Mouse (Mus musculus) midbrain, embryonic 16.5 days (tissue): Measurements from ENCODE around the gene Mbnl1. TPM values are rescaled to one million over a fixed set of nuclear protein-coding genes. Genes with fewer than 3 reads are reported as not detected.

ENCODE experiments used
- ATAC-seq: fragments of 200-750 bp; cut with Nextera tagmentation; 2 replicates; pipeline ENCODE4 v1.8.0; 2017; ENCODE audit warnings: moderate TSS enrichment
- H3K27ac ChIP-seq: fragments of 300-500 bp; sonication (generic); 2 replicates; pipeline ENCODE4 v1.5.1; 2014; ENCODE audit warnings: mild to moderate bottlenecking, low read length, mixed read lengths
- H3K27me3 ChIP-seq: fragments of 300-500 bp; sonication (generic); 2 replicates; pipeline ENCODE4 v1.6.1; 2014; ENCODE audit warnings: low read depth, low read length, mixed read lengths; ENCODE audit not compliant: control insufficient read depth, insufficient read depth
- H3K36me3 ChIP-seq: fragments of 300-500 bp; sonication (generic); 2 replicates; pipeline ENCODE4 v1.6.1; 2014; ENCODE audit warnings: mild to moderate bottlenecking, low read length, moderate library complexity, mixed read lengths; ENCODE audit not compliant: control insufficient read depth, insufficient read depth
- H3K4me1 ChIP-seq: fragments of 300-500 bp; sonication (generic); 2 replicates; pipeline ENCODE4 v1.6.1; 2014; ENCODE audit warnings: mild to moderate bottlenecking, low read length, mixed read lengths; ENCODE audit not compliant: control insufficient read depth, insufficient read depth
- H3K4me2 ChIP-seq: fragments of 300-500 bp; sonication (generic); 2 replicates; pipeline ENCODE4 v1.6.1; 2014; ENCODE audit warnings: mild to moderate bottlenecking, low read length, mixed read lengths
- H3K4me3 ChIP-seq: fragments of 300-500 bp; sonication (generic); 2 replicates; pipeline ENCODE4 v1.5.1; 2014; ENCODE audit warnings: low read depth, mild to moderate bottlenecking, low read length, moderate library complexity, mixed read lengths
- H3K9ac ChIP-seq: fragments of 300-500 bp; sonication (generic); 2 replicates; pipeline ENCODE4 v1.6.1; 2014; ENCODE audit warnings: low read depth, low read length, mixed read lengths
- H3K9me3 ChIP-seq: fragments of 300-500 bp; sonication (generic); replicated peaks from 2 replicates; pipeline ENCODE4 v1.6.1; 2014; ENCODE audit warnings: mild to moderate bottlenecking, low read length, mixed read lengths; ENCODE audit not compliant: control insufficient read depth, poor library complexity, severe bottlenecking
- WGBS: fragments of 180-500 bp; shearing (Covaris S2); extraction: QIAGEN DNeasy Blood & Tissue Kit; methylation state at CpG from one replicate; pipeline ENCODE4 v1.1.7; 2014; 5-methylcytosine and 5-hydroxymethylcytosine counted together
- polyA plus RNA-seq: library from polyadenylated mRNA; unstranded; fragments of >200 nt; fragmentation: Nextera tagmentation; extraction: Ambion mirVana; gene quantifications from 2 replicates; pipeline ENCODE4 v1.2.1, GENCODE M21; 2015

The Mbnl1 gene
- polyA plus RNA-seq, 1 experiment from 2014 or later = 46.8 TPM

- Histone ChIP-seq H3K27me3 (no peaks in the 10 kb centered on the region), H3K27ac (no peak overlapping the region), H3K4me2 (no peak overlapping the region), H3K36me3 (no peaks in the 10 kb centered on the region), H3K9me3 (no peaks in the 10 kb centered on the region), H3K4me3 (no peak overlapping the region), H3K9ac (no peak overlapping the region), H3K4me1 (peaks cover 28% of the 10 kb centered on the region)
- 51% methylated on average over 1 of the region's 1 CpGs for WGBS
- ATAC-seq = no peak
These were observed 95.6 kb downstream of the Mbnl1 start for GRCm38 (mm10) chr3:60568171-60568684.

- H3K27me3 ChIP-seq = no peaks in the 10 kb centered on the region
These were observed 96.4 kb downstream of the Mbnl1 start for GRCm38 (mm10) chr3:60568801-60569568.

GRCm38 (mm10) chr3:60569781-60570180, 97.2 kb downstream of the Mbnl1 start:
- H3K4me1 ChIP-seq = peaks cover 18% of the 10 kb centered on the region
- WGBS = 29% methylated on average over 2 of the region's 2 CpGs
- no peak overlapping the region for H3K27ac ChIP-seq
- H3K9ac ChIP-seq = no peak overlapping the region
- no peak for ATAC-seq
- H3K27me3 ChIP-seq = no peaks in the 10 kb centered on the region
- no peaks in the 10 kb centered on the region for H3K36me3 ChIP-seq
- no peak overlapping the region for H3K4me3 ChIP-seq
- H3K4me2 ChIP-seq = no peak overlapping the region
- H3K9me3 ChIP-seq = no peaks in the 10 kb centered on the region

More at GRCm38 (mm10) chr3:60568801-60569568, 96.4 kb downstream of the Mbnl1 start:
- ATAC-seq = no peak
- Histone ChIP-seq H3K27ac (no peak overlapping the region), H3K4me2 (no peak overlapping the region), H3K4me1 (peaks cover 22% of the 10 kb centered on the region), H3K9me3 (no peaks in the 10 kb centered on the region), H3K9ac (no peak overlapping the region), H3K4me3 (no peak overlapping the region), H3K36me3 (no peaks in the 10 kb centered on the region)
- 57% methylated on average over 6 of the region's 6 CpGs for WGBS

- H3K4me1 ChIP-seq = peaks cover 18% of the 10 kb centered on the region
- H3K36me3 ChIP-seq = no peaks in the 10 kb centered on the region
- H3K9me3 ChIP-seq = no peaks in the 10 kb centered on the region
- H3K27ac ChIP-seq = no peak overlapping the region
- no peaks in the 10 kb centered on the region for H3K27me3 ChIP-seq
- H3K9ac ChIP-seq = no peak overlapping the region
- WGBS = 62% methylated on average over 5 of the region's 5 CpGs
- no peak overlapping the region for H3K4me2 ChIP-seq
- ATAC-seq = no peak
- H3K4me3 ChIP-seq = no peak overlapping the region
These were observed 97.9 kb downstream of the Mbnl1 start for GRCm38 (mm10) chr3:60570491-60571022.

GRCm38 (mm10) chr3:60571493-60571892, 98.9 kb downstream of the Mbnl1 start:
- ATAC-seq = no peak
- no peak overlapping the region for H3K9ac ChIP-seq
- no peak overlapping the region for H3K4me2 ChIP-seq
- no peak overlapping the region for H3K4me3 ChIP-seq
- H3K27ac ChIP-seq = no peak overlapping the region
- no peaks in the 10 kb centered on the region for H3K36me3 ChIP-seq
- no peaks in the 10 kb centered on the region for H3K9me3 ChIP-seq
- peaks cover 23% of the 10 kb centered on the region for H3K4me1 ChIP-seq
- WGBS = 79% methylated on average over 1 of the region's 1 CpGs
- no peaks in the 10 kb centered on the region for H3K27me3 ChIP-seq

- Histone ChIP-seq H3K4me1 (peaks cover 22% of the 10 kb centered on the region), H3K9ac (no peak overlapping the region), H3K36me3 (no peaks in the 10 kb centered on the region), H3K4me2 (no peak overlapping the region), H3K9me3 (no peaks in the 10 kb centered on the region), H3K4me3 (no peak overlapping the region), H3K27ac (no peak overlapping the region), H3K27me3 (no peaks in the 10 kb centered on the region)
- ATAC-seq = no peak
- WGBS = 92% methylated on average over 9 of the region's 9 CpGs
These were observed 101.6 kb downstream of the Mbnl1 start for GRCm38 (mm10) chr3:60574199-60574598.

GRCm38 (mm10) chr3:60574849-60575524, 102.4 kb downstream of the Mbnl1 start:
- H3K4me1 ChIP-seq = peaks cover 15% of the 10 kb centered on the region
- no peak overlapping the region for H3K27ac ChIP-seq
- no peaks in the 10 kb centered on the region for H3K9me3 ChIP-seq
- no peak for ATAC-seq
- H3K4me3 ChIP-seq = no peak overlapping the region
- WGBS = 91% methylated on average over 4 of the region's 4 CpGs
- no peaks in the 10 kb centered on the region for H3K27me3 ChIP-seq
- no peak overlapping the region for H3K4me2 ChIP-seq
- H3K36me3 ChIP-seq = no peaks in the 10 kb centered on the region
- no peak overlapping the region for H3K9ac ChIP-seq

GRCm38 (mm10) chr3:60575945-60576344, 103.3 kb downstream of the Mbnl1 start:
- Histone ChIP-seq H3K9me3 (no peaks in the 10 kb centered on the region), H3K27ac (no peak overlapping the region), H3K4me3 (no peak overlapping the region), H3K4me1 (peaks cover 15% of the 10 kb centered on the region), H3K36me3 (no peaks in the 10 kb centered on the region), H3K27me3 (no peaks in the 10 kb centered on the region), H3K4me2 (peak overlapping the region; percentile 32; the same call in 1 of the 2 replicates), H3K9ac (no peak overlapping the region)
- WGBS = 48% methylated on average over 2 of the region's 2 CpGs
- ATAC-seq = no peak
